ENCODE assay signal across 7 mouse cellular contexts in the genomic region with DNA sequence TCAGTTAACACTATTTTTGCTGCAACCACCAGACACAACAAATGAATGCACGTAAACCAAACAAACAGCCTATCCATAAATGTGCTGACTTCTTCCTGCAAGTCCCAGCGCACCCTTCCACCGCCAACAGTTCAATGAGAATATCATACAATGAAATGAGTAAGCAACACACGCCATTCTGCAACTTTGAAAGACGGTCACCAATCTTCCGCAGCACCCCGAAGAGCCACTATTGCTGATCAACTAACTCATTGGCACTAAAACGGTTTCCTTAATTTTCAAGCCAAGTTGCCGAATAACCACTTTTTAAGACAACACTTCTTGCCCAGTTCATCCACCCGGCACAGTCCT. TPM values are rescaled to one million over a fixed set of nuclear protein-coding genes. Genes with fewer than 3 reads are reported as not detected.
DNase-seq lines count a peak whose midpoint lies in the region; ATAC-seq lines count a peak whose summit lies in the region.

No protein-coding gene starts in this region.

- H3K4me1 ChIP-seq in lung, embryonic 15.5 days = peaks cover 9% of the 10 kb centered on the region
- peaks cover 5% of the 10 kb centered on the region for H3K4me1 ChIP-seq in brown adipose tissue, adult 24 weeks (ENCODE audit: control insufficient read depth, insufficient read depth, insufficient read length, low read length)
- peaks cover 26% of the 10 kb centered on the region for H3K4me1 ChIP-seq in forebrain, embryonic 15.5 days
- H3K4me1 ChIP-seq in limb, embryonic 12.5 days (replicated peaks) = peaks cover 18% of the 10 kb centered on the region

- H3K4me3 ChIP-seq in lung, embryonic 15.5 days = peak overlapping the region; percentile 100
- H3K4me3 ChIP-seq in brown adipose tissue, adult 24 weeks (ENCODE audit: insufficient read depth, low read depth, low read length) = peak overlapping the region; percentile 88
- H3K4me3 ChIP-seq in forebrain, embryonic 15.5 days = peak overlapping the region; percentile 94
- peak overlapping the region; percentile 91 for H3K4me3 ChIP-seq in limb, embryonic 12.5 days (replicated peaks)

- H3K9me3 ChIP-seq in lung, embryonic 15.5 days = no peaks in the 10 kb centered on the region
- H3K9me3 ChIP-seq in forebrain, embryonic 15.5 days = no peaks in the 10 kb centered on the region
- H3K9me3 ChIP-seq in limb, embryonic 12.5 days = no peaks in the 10 kb centered on the region

- no peaks in the 10 kb centered on the region for H3K27me3 ChIP-seq in lung, embryonic 15.5 days
- no peaks in the 10 kb centered on the region for H3K27me3 ChIP-seq in forebrain, embryonic 15.5 days
- H3K27me3 ChIP-seq in limb, embryonic 12.5 days = no peaks in the 10 kb centered on the region; the same call in 1 of the 2 replicates

- peak overlapping the region; percentile 98; the same call in 1 of the 2 replicates for H3K27ac ChIP-seq in lung, embryonic 15.5 days
- H3K27ac ChIP-seq in brown adipose tissue, adult 24 weeks (replicated peaks; ENCODE audit: low read depth, low read length) = peak overlapping the region; percentile 64
- H3K27ac ChIP-seq in forebrain, embryonic 15.5 days (replicated peaks) = peak overlapping the region; percentile 99
- no peak overlapping the region for H3K27ac ChIP-seq in limb, embryonic 12.5 days

- WGBS in lung, embryonic 15.5 days = under 1% methylated on average over 10 of the region's 10 CpGs
- WGBS in forebrain, embryonic 15.5 days = 0% methylated on average over 10 of the region's 10 CpGs
- 2% methylated on average over 10 of the region's 10 CpGs for WGBS in limb, embryonic 12.5 days

- DNase-seq in lung, adult 18-20 months = no peak
- peak; percentile 51 for DNase-seq in naive thymus-derived CD4-positive, alpha-beta T cell, adult 2 months (ENCODE audit: low read depth)

- H3K4me2 ChIP-seq in lung, embryonic 15.5 days = peak overlapping the region; percentile 70
- H3K4me2 ChIP-seq in forebrain, embryonic 15.5 days (replicated peaks) = peak overlapping the region; percentile 60
- H3K4me2 ChIP-seq in limb, embryonic 12.5 days = peak overlapping the region; percentile 75

- H3K9ac ChIP-seq in lung, embryonic 15.5 days = peak overlapping the region; percentile 93
- peak overlapping the region; percentile 83 for H3K9ac ChIP-seq in forebrain, embryonic 15.5 days (replicated peaks)
- peak overlapping the region; percentile 91 for H3K9ac ChIP-seq in limb, embryonic 12.5 days (replicated peaks)

- ATAC-seq in lung, embryonic 15.5 days (ENCODE audit: borderline replicate concordance, extremely low read depth, low FRiP score, low TSS enrichment) = no peak
- no peak for ATAC-seq in forebrain, embryonic 15.5 days (replicated peaks)
- ATAC-seq in limb, embryonic 12.5 days (ENCODE audit: insufficient number of reproducible peaks, insufficient read depth, low FRiP score, low TSS enrichment, low read depth) = no peak
- no peak for ATAC-seq in granulocyte monocyte progenitor cell, adult 5-6 weeks (replicated peaks; ENCODE audit: poor library complexity, severe bottlenecking)

- H3K36me3 ChIP-seq in lung, embryonic 15.5 days = no peaks in the 10 kb centered on the region
- H3K36me3 ChIP-seq in forebrain, embryonic 15.5 days = no peaks in the 10 kb centered on the region
- H3K36me3 ChIP-seq in limb, embryonic 12.5 days = no peaks in the 10 kb centered on the region

RNA-seq across cellular contexts. Expression of gene Kmt2c, which starts 1.2 kb away (rescaled TPM):
- 10.0 and 11.3 TPM in 2 replicates for polyA plus RNA-seq in lung, embryonic 15.5 days (2015; fragmentation: Nextera tagmentation; extraction: Ambion mirVana)
- polyA plus RNA-seq in brown adipose tissue, adult 24 weeks (2012; ENCODE audit: insufficient read depth, insufficient read length, missing spikeins) = 14.7 and 15.4 TPM in 2 replicates
- polyA plus RNA-seq in forebrain, embryonic 15.5 days (2015; fragmentation: Nextera tagmentation; extraction: Ambion mirVana) = 25.6 and 26.5 TPM in 2 replicates
- polyA plus RNA-seq in limb, embryonic 12.5 days (2016; fragmentation: Nextera tagmentation; extraction: Ambion mirVana) = 16.8 and 16.9 TPM in 2 replicates
- total RNA-seq in granulocyte monocyte progenitor cell, adult 5-6 weeks (2014; fragmentation: Nextera tagmentation) = 48.6 and 54.5 TPM in 2 replicates
- 29.7 and 33.1 TPM in 2 replicates for total RNA-seq in granulocyte monocyte progenitor cell, adult 5-6 weeks (2017)

RNA-seq across cellular contexts. Expression of gene Cct8l1, which starts 18.5 kb away (rescaled TPM):
- polyA plus RNA-seq in lung, embryonic 15.5 days (2015; fragmentation: Nextera tagmentation; extraction: Ambion mirVana) = not detected in 2 replicates
- not detected in 2 replicates for polyA plus RNA-seq in brown adipose tissue, adult 24 weeks (2012; ENCODE audit: insufficient read depth, insufficient read length, missing spikeins)
- polyA plus RNA-seq in forebrain, embryonic 15.5 days (2015; fragmentation: Nextera tagmentation; extraction: Ambion mirVana) = 0.31 TPM in 1 of 2 replicates, not detected in the other
- polyA plus RNA-seq in limb, embryonic 12.5 days (2016; fragmentation: Nextera tagmentation; extraction: Ambion mirVana) = not detected in 2 replicates
- total RNA-seq in granulocyte monocyte progenitor cell, adult 5-6 weeks (2014; fragmentation: Nextera tagmentation) = not detected in 2 replicates
- total RNA-seq in granulocyte monocyte progenitor cell, adult 5-6 weeks (2017) = not detected in 2 replicates
